Mouse (Mus musculus) E14TG2a.4 (cell line): Measurements from ENCODE around the gene Adamtsl4.
A peak's percentile ranks its signal among the peaks of the same experiment; 100 is the strongest.
"Not testable (repeated sequence)": the region's sequence is repeated elsewhere in the genome, so short reads cannot be mapped to it uniquely, and the experiment has no call there.

Source experiments
- H3K27me3 ChIP-seq: 2 replicates; pipeline ENCODE4 v1.6.1; 2014; ENCODE audit warnings: low read length, control low read depth; ENCODE audit not compliant: insufficient read depth
- H3K36me3 ChIP-seq: 2 replicates; pipeline ENCODE4 v1.6.1; 2014; ENCODE audit warnings: low read length, control low read depth; ENCODE audit not compliant: insufficient read depth
- H3K4me1 ChIP-seq: replicated peaks from 2 replicates; pipeline ENCODE4 v1.6.1; 2014; ENCODE audit warnings: low read depth, low read length, control low read depth
- H3K4me3 ChIP-seq: replicated peaks from 2 replicates; pipeline ENCODE4 v1.5.1; 2014; ENCODE audit warnings: mild to moderate bottlenecking, low read length
- H3K9me3 ChIP-seq: 2 replicates; pipeline ENCODE4 v1.6.1; 2014; ENCODE audit warnings: low read length, control low read depth
- CTCF ChIP-seq: conservative IDR thresholded peaks from 2 replicates; pipeline ENCODE4 v1.5.1; 2014; ENCODE audit warnings: low read length
- NANOG ChIP-seq: IDR thresholded peaks from 2 replicates; pipeline ENCODE4 v1.6.1; 2014; ENCODE audit warnings: borderline replicate concordance, low read length, mixed read lengths
- POU5F1 ChIP-seq: IDR thresholded peaks from 2 replicates; pipeline ENCODE4 v1.6.1; 2014; ENCODE audit warnings: low read length, borderline replicate concordance

The Adamtsl4 gene

DNA sequence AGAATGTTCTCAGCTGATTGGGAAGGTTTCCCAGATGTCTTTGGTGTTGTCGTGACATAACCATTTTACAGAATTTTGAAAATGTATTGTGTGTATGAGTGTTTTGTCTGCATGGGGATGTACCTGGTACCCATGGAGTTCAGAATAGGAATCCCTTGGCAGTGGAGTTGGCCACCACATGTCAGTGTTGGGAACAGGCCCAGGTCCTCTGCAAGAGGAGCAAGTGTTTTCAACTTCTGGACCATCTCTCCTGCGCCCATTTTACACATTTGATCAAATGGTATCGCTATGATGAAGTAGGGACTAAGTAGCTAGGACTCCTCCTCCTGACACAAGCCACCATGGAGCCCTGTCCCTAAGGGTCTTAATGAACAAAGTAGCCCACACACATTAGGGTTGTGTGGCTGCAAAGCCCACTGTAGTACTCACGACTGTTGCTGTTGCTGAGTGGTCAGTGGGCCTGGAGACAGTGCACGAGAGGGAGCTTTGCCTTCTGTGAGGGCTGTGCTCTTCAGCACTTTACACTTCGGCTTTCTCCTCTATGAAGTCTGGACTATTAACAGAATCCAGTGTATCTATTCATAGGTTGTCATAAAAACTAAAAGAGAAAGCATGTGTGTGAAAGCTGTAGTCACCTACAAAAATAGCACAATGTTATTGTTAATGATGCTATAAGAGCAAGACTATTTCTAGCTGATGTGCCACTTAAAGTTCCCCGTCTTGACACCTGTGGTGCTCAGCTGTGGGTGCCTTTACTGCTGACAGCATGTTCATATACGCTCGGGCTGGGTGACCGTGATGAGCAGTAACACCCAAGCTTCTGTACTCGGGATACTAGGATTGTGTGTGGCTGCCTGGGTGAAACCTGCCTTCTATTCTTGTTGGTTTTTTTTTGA is 7.3 kb upstream of the Adamtsl4 start:
- no peak overlapping the region for H3K4me3 ChIP-seq
- no peaks in the 10 kb centered on the region for H3K36me3 ChIP-seq
- H3K9me3 ChIP-seq: no peaks in the 10 kb centered on the region
- H3K4me1 ChIP-seq: peaks cover 13% of the 10 kb centered on the region
- TF ChIP-seq NANOG: no peak
- TF ChIP-seq CTCF: no peak
- H3K27me3 ChIP-seq: no peaks in the 10 kb centered on the region

GRCm38 (mm10) chr3:95693821-95694807 is 6.4 kb upstream of the Adamtsl4 start:
- Histone ChIP-seq H3K27me3 (0 out of 2 replicates have a peak, but pooled peaks cover 1% of the 10 kb centered on the region), H3K4me3 (no peak overlapping the region), H3K4me1 (peaks cover 14% of the 10 kb centered on the region), H3K36me3 (no peaks in the 10 kb centered on the region), H3K9me3 (no peaks in the 10 kb centered on the region)
- TF ChIP-seq POU5F1 (no peak), NANOG (no peak), CTCF (no peak)

- TF ChIP-seq NANOG: no peak
- TF ChIP-seq CTCF: no peak
- TF ChIP-seq POU5F1: no peak
- peaks cover 13% of the 10 kb centered on the region for H3K27me3 ChIP-seq
- H3K4me3 ChIP-seq: no peak overlapping the region
- H3K4me1 ChIP-seq: peaks cover 27% of the 10 kb centered on the region
- H3K9me3 ChIP-seq: no peaks in the 10 kb centered on the region
- no peaks in the 10 kb centered on the region for H3K36me3 ChIP-seq
Measured at GRCm38 (mm10) chr3:95692677-95693076, 5.0 kb upstream of the Adamtsl4 start.

GRCm38 (mm10) chr3:95690552-95690951 is 2.8 kb upstream of the Adamtsl4 start:
- H3K4me3 ChIP-seq, H3K36me3 ChIP-seq, H3K9me3 ChIP-seq: not testable (repeated sequence)
- Histone ChIP-seq H3K4me1 (peaks cover 47% of the 10 kb centered on the region), H3K27me3 (peaks cover 29% of the 10 kb centered on the region)

GRCm38 (mm10) chr3:95689940-95690339 is 2.2 kb upstream of the Adamtsl4 start:
- Histone ChIP-seq H3K4me1 (peaks cover 52% of the 10 kb centered on the region), H3K27me3 (peaks cover 32% of the 10 kb centered on the region), H3K4me3 (no peak overlapping the region), H3K36me3 (no peaks in the 10 kb centered on the region), H3K9me3 (no peaks in the 10 kb centered on the region)
- TF ChIP-seq NANOG: no peak
- TF ChIP-seq POU5F1: no peak
- TF ChIP-seq CTCF: no peak

DNA sequence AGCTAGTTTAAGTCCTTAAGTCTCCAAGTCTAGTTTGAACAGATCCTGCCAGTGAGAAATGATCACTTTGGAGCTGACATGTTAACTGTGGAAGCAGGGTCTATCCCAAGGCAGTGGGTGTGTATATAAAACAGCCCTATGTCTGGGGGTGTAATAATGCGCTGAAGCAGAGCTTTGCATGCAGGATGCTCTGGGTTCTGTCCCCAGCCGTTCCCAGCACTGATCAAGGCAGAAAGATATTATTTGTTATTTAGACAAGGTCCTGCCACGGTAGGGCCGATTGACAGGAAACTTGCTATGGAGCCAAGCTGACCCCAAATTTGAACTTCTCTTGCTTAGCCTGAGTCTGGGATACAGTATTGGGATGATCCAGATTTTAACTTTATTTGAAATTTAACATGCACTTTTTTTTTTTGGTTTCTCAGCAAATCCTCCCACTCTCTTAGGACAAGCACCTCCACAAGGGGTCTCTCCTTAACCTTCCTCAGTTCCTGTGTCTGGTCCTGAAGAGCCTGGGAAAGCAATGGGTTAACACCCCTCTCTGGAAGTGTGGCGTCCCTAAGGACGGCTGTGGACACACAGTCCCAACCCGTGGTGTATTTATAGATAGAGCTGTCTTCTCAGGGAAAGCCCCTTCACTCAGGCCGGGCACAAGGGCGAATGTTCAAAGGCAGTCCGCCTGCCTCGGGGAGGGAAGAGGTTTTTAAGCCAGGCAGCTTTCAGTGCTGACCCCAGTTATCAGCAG is 1.6 kb upstream of the Adamtsl4 start:
- Histone ChIP-seq H3K36me3 (no peaks in the 10 kb centered on the region), H3K4me1 (peaks cover 58% of the 10 kb centered on the region), H3K9me3 (no peaks in the 10 kb centered on the region), H3K4me3 (no peak overlapping the region), H3K27me3 (peaks cover 32% of the 10 kb centered on the region)
- TF ChIP-seq NANOG (no peak), CTCF (no peak), POU5F1 (no peak)

GRCm38 (mm10) chr3:95687168-95687523 is 571 bp downstream of the Adamtsl4 start:
- no peaks in the 10 kb centered on the region for H3K9me3 ChIP-seq
- peaks cover 32% of the 10 kb centered on the region for H3K27me3 ChIP-seq
- peaks cover 79% of the 10 kb centered on the region for H3K4me1 ChIP-seq
- H3K4me3 ChIP-seq: peak overlapping the region; percentile 74
- H3K36me3 ChIP-seq: no peaks in the 10 kb centered on the region
- TF ChIP-seq NANOG (no peak), POU5F1 (no peak), CTCF (no peak)

GRCm38 (mm10) chr3:95686492-95687167 is 1.1 kb downstream of the Adamtsl4 start:
- H3K27me3 ChIP-seq: peaks cover 32% of the 10 kb centered on the region
- TF ChIP-seq POU5F1 (no peak), CTCF (no peak), NANOG (no peak)

More at GRCm38 (mm10) chr3:95686492-95687167, 1.1 kb downstream of the Adamtsl4 start:
- peaks cover 84% of the 10 kb centered on the region for H3K4me1 ChIP-seq
- H3K36me3 ChIP-seq: no peaks in the 10 kb centered on the region
- H3K9me3 ChIP-seq: no peaks in the 10 kb centered on the region
- no peak overlapping the region for H3K4me3 ChIP-seq
